Mouse (Mus musculus): ENCODE results near the gene Eef2k. TPM values are rescaled to one million over a fixed set of nuclear protein-coding genes. Genes with fewer than 3 reads are reported as not detected.
"Not testable (repeated sequence)": the region's sequence is repeated elsewhere in the genome, so short reads cannot be mapped to it uniquely, and the experiment has no call there.

Gene Eef2k
- total RNA-seq, 2 experiments from 2014 or later: 12.3 to 77.4 TPM

DNA sequence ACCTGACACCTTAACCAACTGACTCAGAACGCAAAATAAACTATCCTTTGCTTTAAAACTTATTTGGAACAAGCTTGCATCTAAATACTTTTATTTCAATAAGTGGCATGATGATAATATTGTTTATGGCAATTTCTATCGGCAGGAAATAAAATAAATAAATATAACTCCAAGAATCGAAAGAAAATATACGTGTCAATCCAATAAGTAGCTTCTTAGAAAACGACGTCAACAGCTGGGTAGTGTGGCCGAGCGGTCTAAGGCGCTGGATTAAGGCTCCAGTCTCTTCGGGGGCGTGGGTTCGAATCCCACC, 74.6 kb downstream of the Eef2k start:
- ATAC-seq (replicated peaks; ENCODE audit: low FRiP score, poor library complexity, severe bottlenecking): 0 out of 2 replicates have a peak, but pooled peaks have one; percentile 16

DNA sequence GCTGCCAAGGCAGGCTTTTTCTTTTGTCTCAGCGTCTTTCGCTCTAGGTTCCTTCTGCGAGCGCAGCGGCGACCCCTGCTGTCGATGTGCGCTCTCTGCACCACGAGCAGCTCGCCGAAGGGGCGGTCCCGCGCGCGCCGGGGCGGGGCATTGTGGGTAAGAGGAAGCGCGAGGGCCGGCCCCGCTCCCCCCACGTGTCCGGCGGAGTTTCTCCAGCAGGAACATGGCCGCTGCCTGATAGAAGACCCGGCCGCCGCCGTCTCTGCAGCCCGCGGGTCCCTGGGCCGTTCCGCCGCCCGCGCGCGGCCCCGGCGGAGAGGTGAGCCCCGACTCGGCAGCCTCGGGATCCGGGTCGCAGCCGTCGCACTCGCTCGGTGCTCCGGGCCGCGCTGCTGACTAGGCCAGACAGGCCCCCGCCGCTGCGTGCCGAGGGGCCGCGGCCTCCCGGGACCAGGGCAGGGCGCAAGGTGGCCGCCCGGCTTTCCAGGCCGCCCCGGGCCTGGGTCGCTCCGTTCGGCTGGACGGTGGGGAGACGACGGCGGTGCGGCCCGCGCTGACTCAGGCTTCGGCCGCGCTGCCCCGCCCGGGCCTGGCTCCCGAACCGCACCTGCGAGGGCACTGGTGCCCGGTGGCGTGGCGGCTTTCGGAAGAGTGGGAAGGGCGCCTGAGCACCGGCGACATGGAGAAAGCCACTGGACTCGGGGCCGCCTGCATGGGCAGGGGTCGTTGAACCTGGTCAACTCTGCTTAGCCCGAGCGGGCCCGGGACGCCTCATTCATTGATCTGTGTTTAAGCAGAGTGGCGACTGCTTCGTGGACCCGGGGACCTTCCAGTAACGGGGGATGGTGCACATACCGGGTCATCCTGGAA, 75.2 kb downstream of the Eef2k start, which contains the start of gene Polr3e:
Gene Polr3e (plus strand): TSS at position 153 of the 870 bp plus-strand sequence.
- ATAC-seq (replicated peaks; ENCODE audit: low FRiP score, poor library complexity, severe bottlenecking): peak; percentile 90

- peak; percentile 74 for ATAC-seq (replicated peaks; ENCODE audit: low FRiP score, poor library complexity, severe bottlenecking)
Measured at GRCm38 (mm10) chr7:120918526-120918962, 75.9 kb downstream of the Eef2k start.

GRCm38 (mm10) chr7:120933110-120933509, 90.5 kb downstream of the Eef2k start:
- no peak for ATAC-seq (replicated peaks; ENCODE audit: low FRiP score, poor library complexity, severe bottlenecking)

GRCm38 (mm10) chr7:120933680-120934195, 91.1 kb downstream of the Eef2k start:
- ATAC-seq (replicated peaks; ENCODE audit: low FRiP score, poor library complexity, severe bottlenecking): peak; percentile 49

DNA sequence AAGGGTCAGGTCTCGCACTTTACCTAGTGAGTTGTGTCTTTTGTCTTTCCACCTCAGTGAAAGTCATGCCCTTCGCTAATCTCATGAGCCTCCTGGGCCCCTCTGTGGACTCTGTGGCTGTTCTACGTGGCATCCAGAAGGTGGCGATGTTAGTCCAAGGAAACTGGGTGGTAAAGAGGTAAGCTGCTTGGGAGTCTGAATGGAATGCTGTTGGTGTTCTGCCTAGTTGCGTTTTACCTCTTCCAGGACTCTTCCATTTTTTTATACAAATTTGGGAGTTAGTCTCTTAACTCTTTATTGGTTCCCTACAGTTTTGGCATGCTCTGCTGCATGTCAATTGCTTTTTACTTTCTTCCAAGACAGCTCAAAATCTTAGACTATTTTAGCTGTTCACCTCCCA, 92.1 kb downstream of the Eef2k start:
- ATAC-seq (replicated peaks; ENCODE audit: low FRiP score, poor library complexity, severe bottlenecking): peak; percentile 82

GRCm38 (mm10) chr7:120936522-120936921, 93.9 kb downstream of the Eef2k start:
- ATAC-seq (replicated peaks; ENCODE audit: low FRiP score, poor library complexity, severe bottlenecking): no peak

- ATAC-seq (replicated peaks; ENCODE audit: low FRiP score, poor library complexity, severe bottlenecking): no peak
Measured at GRCm38 (mm10) chr7:120938206-120938605, 95.6 kb downstream of the Eef2k start.

DNA sequence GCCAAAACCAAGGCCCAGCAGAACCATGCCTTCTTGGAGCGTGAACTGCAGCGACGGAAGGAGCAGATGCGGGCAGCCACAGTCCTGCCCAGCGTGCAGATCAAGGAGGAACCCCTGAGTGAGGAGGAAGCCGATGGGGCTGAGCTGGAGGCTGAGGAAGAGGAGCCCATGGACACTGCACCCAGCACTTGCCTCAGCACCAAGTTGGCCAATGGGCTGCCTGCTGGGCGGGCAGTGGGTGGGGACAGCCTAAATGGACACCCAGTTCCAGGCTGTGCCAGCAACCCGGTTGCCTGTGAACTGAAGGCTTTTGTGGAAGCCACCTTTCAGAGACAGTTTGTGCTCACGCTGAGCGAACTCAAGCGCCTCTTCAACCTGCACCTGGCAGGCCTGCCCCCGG, 97.7 kb downstream of the Eef2k start:
- no peak for ATAC-seq (replicated peaks; ENCODE audit: low FRiP score, poor library complexity, severe bottlenecking)

- ATAC-seq (replicated peaks; ENCODE audit: low FRiP score, poor library complexity, severe bottlenecking): no peak
Measured at GRCm38 (mm10) chr7:120941214-120941613, 98.6 kb downstream of the Eef2k start.

DNA sequence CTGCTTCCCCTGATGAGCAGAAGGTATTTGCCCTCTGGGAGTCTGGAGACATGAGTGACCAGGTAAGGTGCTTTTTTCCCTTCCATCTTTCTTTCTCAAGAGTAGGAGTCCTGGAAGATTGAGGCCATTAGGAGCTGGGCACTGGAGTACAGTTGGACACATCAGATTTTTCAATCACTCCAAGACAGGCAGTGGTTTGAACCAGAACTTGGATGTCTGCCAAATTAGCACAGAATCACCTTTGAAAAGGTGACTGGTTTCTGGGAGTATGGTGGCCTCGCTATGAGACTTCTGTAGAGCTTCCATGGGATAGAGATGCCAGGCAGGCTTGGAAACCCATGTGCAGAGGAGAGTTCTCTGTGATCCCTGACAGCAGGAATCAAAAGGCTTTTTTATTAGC, 99.9 kb downstream of the Eef2k start:
- no peak for ATAC-seq (replicated peaks; ENCODE audit: low FRiP score, poor library complexity, severe bottlenecking)

GRCm38 (mm10) chr7:120943936-120944509, 101.4 kb downstream of the Eef2k start:
- no peak for ATAC-seq (replicated peaks; ENCODE audit: low FRiP score, poor library complexity, severe bottlenecking)

GRCm38 (mm10) chr7:120953591-120953990, 111.0 kb downstream of the Eef2k start:
- not testable (repeated sequence) for ATAC-seq (replicated peaks; ENCODE audit: low FRiP score, poor library complexity, severe bottlenecking)

Other genes starting within 250 kb of the Eef2k start
- gene Uqcrc2, start 207.7 kb upstream of the Eef2k start, total RNA-seq (2015; ENCODE audit: low replicate concordance): 53.7 and 80.9 TPM in 2 replicates
- gene Uqcrc2, start 207.7 kb upstream of the Eef2k start, total RNA-seq (2017; ENCODE audit: low replicate concordance): 25.5 and 38.4 TPM in 2 replicates
- gene Pdzd9, start 172.5 kb upstream of the Eef2k start, total RNA-seq (2015; ENCODE audit: low replicate concordance): not detected in 2 replicates
- not detected in 2 replicates for gene Pdzd9, start 172.5 kb upstream of the Eef2k start, total RNA-seq (2017; ENCODE audit: low replicate concordance)
- 8.8 and 13.2 TPM in 2 replicates for gene Mosmo, start 165.2 kb upstream of the Eef2k start, total RNA-seq (2015; ENCODE audit: low replicate concordance)
- 3.0 and 4.7 TPM in 2 replicates for gene Mosmo, start 165.2 kb upstream of the Eef2k start, total RNA-seq (2017; ENCODE audit: low replicate concordance)
- gene Vwa3a, start 103.5 kb upstream of the Eef2k start, total RNA-seq (2015; ENCODE audit: low replicate concordance): not detected in 2 replicates
- gene Vwa3a, start 103.5 kb upstream of the Eef2k start, total RNA-seq (2017; ENCODE audit: low replicate concordance): not detected in 2 replicates
- not detected in 2 replicates for gene Gm5737, start 30.5 kb upstream of the Eef2k start, total RNA-seq (2015; ENCODE audit: low replicate concordance)
- gene Gm5737, start 30.5 kb upstream of the Eef2k start, total RNA-seq (2017; ENCODE audit: low replicate concordance): not detected in 2 replicates
- 3.1 and 3.3 TPM in 2 replicates for gene Polr3e, start 74.9 kb downstream of the Eef2k start, total RNA-seq (2015; ENCODE audit: low replicate concordance)
- gene Polr3e, start 74.9 kb downstream of the Eef2k start, total RNA-seq (2017; ENCODE audit: low replicate concordance): 1.5 and 6.2 TPM in 2 replicates
- 501 and 553 TPM in 2 replicates for gene Cdr2, start 139.5 kb downstream of the Eef2k start, total RNA-seq (2015; ENCODE audit: low replicate concordance)
- 1,057 and 1,255 TPM in 2 replicates for gene Cdr2, start 139.5 kb downstream of the Eef2k start, total RNA-seq (2017; ENCODE audit: low replicate concordance)
- gene Mfsd13b, start 139.7 kb downstream of the Eef2k start, total RNA-seq (2015; ENCODE audit: low replicate concordance): not detected in 2 replicates
- gene Mfsd13b, start 139.7 kb downstream of the Eef2k start, total RNA-seq (2017; ENCODE audit: low replicate concordance): 0.26 TPM in 1 of 2 replicates, not detected in the other
- 29.2 and 54.1 TPM in 2 replicates for gene Mettl9, start 191.6 kb downstream of the Eef2k start, total RNA-seq (2015; ENCODE audit: low replicate concordance)
- 38.6 and 72.2 TPM in 2 replicates for gene Mettl9, start 191.6 kb downstream of the Eef2k start, total RNA-seq (2017; ENCODE audit: low replicate concordance)
- 143 and 177 TPM in 2 replicates for gene Igsf6, start 231.7 kb downstream of the Eef2k start, total RNA-seq (2015; ENCODE audit: low replicate concordance)
- 89.2 and 93.5 TPM in 2 replicates for gene Igsf6, start 231.7 kb downstream of the Eef2k start, total RNA-seq (2017; ENCODE audit: low replicate concordance)
- gene Otoa, start 238.8 kb downstream of the Eef2k start, total RNA-seq (2015; ENCODE audit: low replicate concordance): not detected in 2 replicates
- not detected in 2 replicates for gene Otoa, start 238.8 kb downstream of the Eef2k start, total RNA-seq (2017; ENCODE audit: low replicate concordance)

Data from erythroblast, adult 5-6 weeks (primary cell).